Mouse (Mus musculus): ENCODE measurements at regions not wholly inside any gene's neighbourhood (a gene's known extent, or its start where the extent isn't known, plus 50 kb on each side); places are given as distances from the start of the nearest gene placed in this dataset.

DNA sequence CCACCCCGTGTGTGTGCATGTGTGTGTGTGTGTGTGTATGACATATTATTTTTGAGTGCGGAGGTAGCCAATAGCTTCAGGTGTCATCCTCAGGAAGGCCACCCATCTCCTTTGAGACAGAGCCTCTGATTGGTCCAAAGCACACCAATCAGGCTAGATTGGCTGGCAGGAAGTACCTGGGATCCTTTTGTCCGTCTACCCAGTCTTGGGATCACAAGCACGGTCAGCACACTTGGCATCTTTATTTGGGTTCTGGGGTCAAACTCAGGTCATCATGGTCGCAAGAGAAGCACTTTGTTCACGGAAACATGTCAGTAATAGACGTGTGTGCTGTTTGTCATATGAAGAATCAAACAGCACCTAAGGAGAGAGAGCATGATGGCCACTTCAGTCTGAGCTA, 68.9 kb upstream of the Acpp start:
- TF ChIP-seq EP300 (IDR thresholded peaks at IDR 0.05; ENCODE audit: insufficient read depth, low read depth, low read length) (no peak), POLR2A (IDR thresholded peaks at IDR 0.05; ENCODE audit: insufficient read depth, low read depth, low read length) (no peak), CTCF (IDR thresholded peaks at IDR 0.05) (no peak)

Data from heart, adult 2 months (tissue).